Mouse (Mus musculus) CH12.LX (cell line): Measurements from ENCODE around the gene Trabd2b. TPM values are rescaled to one million over a fixed set of nuclear protein-coding genes. Genes with fewer than 3 reads are reported as not detected.

Experiments
- DNase-seq: peaks from one replicate; pipeline ENCODE4 v3.0.0-alpha.2; 2013; ENCODE audit errors: extremely low read depth
- H3K27ac ChIP-seq: 2 replicates; pipeline ENCODE4 v1.5.1; 2012; ENCODE audit warnings: low read depth, mild to moderate bottlenecking, control low read depth, moderate library complexity; ENCODE audit not compliant: insufficient read depth
- H3K27me3 ChIP-seq: replicated peaks from 2 replicates; pipeline ENCODE3; 2012; ENCODE audit warnings: inconsistent platforms
- H3K36me3 ChIP-seq, 2 experiments: replicated peaks in 1 of 2; 2 replicates each; pipeline versions ENCODE3 to v1.6.1; 2012; ENCODE audit warnings: inconsistent platforms in 1 of 2, low read length in 1 of 2, mild to moderate bottlenecking in 1 of 2, mixed read lengths in 1 of 2, moderate library complexity in 1 of 2; ENCODE audit not compliant: control insufficient read depth in 1 of 2, insufficient read depth in 1 of 2
- H3K4me1 ChIP-seq, 2 experiments: 2 replicates each; pipeline ENCODE4 v1.6.1; 2012; ENCODE audit warnings: inconsistent platforms in 1 of 2, moderate library complexity in 1 of 2; ENCODE audit not compliant: insufficient read depth in 2 of 2, control insufficient read depth in 1 of 2
- H3K4me2 ChIP-seq: 2 replicates; pipeline ENCODE4 v1.6.1; 2012; ENCODE audit warnings: low read depth, mild to moderate bottlenecking, control low read depth; ENCODE audit not compliant: poor library complexity, insufficient read depth, severe bottlenecking
- H3K4me3 ChIP-seq, 3 experiments: fragments of 150-350 bp in 1 of 3; sonication (generic) in 1 of 3; replicated peaks in 1 of 3; 2 replicates each; pipeline versions ENCODE3 to v1.5.1; 2011 to 2012; ENCODE audit warnings: low read depth in 2 of 3, low read length in 2 of 3, mild to moderate bottlenecking in 2 of 3, moderate library complexity in 2 of 3, control low read depth in 1 of 3, improper control_type of control experiment in 1 of 3, inconsistent platforms in 1 of 3, mixed read lengths in 1 of 3; ENCODE audit not compliant: poor library complexity in 1 of 3
- H3K79me2 ChIP-seq: replicated peaks from 2 replicates; pipeline ENCODE4 v1.6.1; 2012; ENCODE audit warnings: mild to moderate bottlenecking, moderate library complexity; ENCODE audit not compliant: control insufficient read depth, poor library complexity, insufficient read depth, severe bottlenecking; ENCODE audit errors: extremely low read depth
- H3K9ac ChIP-seq: 2 replicates; pipeline ENCODE4 v1.6.1; 2012; ENCODE audit warnings: low read depth, mild to moderate bottlenecking, control low read depth, moderate library complexity; ENCODE audit not compliant: insufficient read depth
- H3K9me3 ChIP-seq: replicated peaks from 2 replicates; pipeline ENCODE3; 2012; ENCODE audit warnings: low read length, inconsistent platforms, mixed read lengths
- CHD1 ChIP-seq: IDR thresholded peaks from 2 replicates; pipeline ENCODE4 v1.6.1; 2012; ENCODE audit warnings: low read depth, low read length, improper control_type of control experiment, inconsistent platforms
- E2F4 ChIP-seq: IDR thresholded peaks from 2 replicates; pipeline ENCODE4 v1.6.1; 2011; ENCODE audit warnings: low read depth, low read length, improper control_type of control experiment; ENCODE audit not compliant: insufficient replicate concordance
- EP300 ChIP-seq: IDR thresholded peaks from 2 replicates; pipeline ENCODE4 v1.6.1; 2011; ENCODE audit warnings: low read length, improper control_type of control experiment
- ETS1 ChIP-seq: conservative IDR thresholded peaks from 2 replicates; pipeline ENCODE4 v1.6.1; 2012; ENCODE audit warnings: low read depth, mild to moderate bottlenecking, inconsistent platforms, low read length, improper control_type of control experiment, moderate library complexity
- GABPA ChIP-seq: IDR thresholded peaks from 2 replicates; pipeline ENCODE4 v1.6.1; 2012; ENCODE audit warnings: low read depth, low read length, improper control_type of control experiment, inconsistent platforms; ENCODE audit not compliant: insufficient replicate concordance
- JUN ChIP-seq: IDR thresholded peaks from 2 replicates; pipeline ENCODE4 v1.6.1; 2011; ENCODE audit warnings: low read depth, mild to moderate bottlenecking, low read length, improper control_type of control experiment, moderate library complexity; ENCODE audit not compliant: insufficient read depth
- JUND ChIP-seq: conservative IDR thresholded peaks from 2 replicates; pipeline ENCODE4 v1.6.1; 2011; ENCODE audit warnings: low read depth, low read length, improper control_type of control experiment
- KAT2A ChIP-seq: IDR thresholded peaks from 2 replicates; pipeline ENCODE4 v1.6.1; 2012; ENCODE audit warnings: low read length, improper control_type of control experiment, inconsistent platforms; ENCODE audit not compliant: insufficient replicate concordance
- MAFK ChIP-seq: IDR thresholded peaks from 2 replicates; pipeline ENCODE4 v1.6.1; 2011; ENCODE audit warnings: low read length, improper control_type of control experiment; ENCODE audit not compliant: insufficient replicate concordance
- MAX ChIP-seq: IDR thresholded peaks from 2 replicates; pipeline ENCODE4 v1.6.1; 2011; ENCODE audit warnings: low read length, improper control_type of control experiment
- MAZ ChIP-seq: IDR thresholded peaks from 2 replicates; pipeline ENCODE4 v1.6.1; 2012; ENCODE audit warnings: low read depth, mild to moderate bottlenecking, inconsistent platforms, low read length, improper control_type of control experiment, moderate library complexity
- NRF1 ChIP-seq: IDR thresholded peaks from 2 replicates; pipeline ENCODE4 v1.6.1; 2014; ENCODE audit warnings: low read depth, mild to moderate bottlenecking, inconsistent platforms, low read length, improper control_type of control experiment, moderate library complexity
- PAX5 ChIP-seq: IDR thresholded peaks from 2 replicates; pipeline ENCODE4 v1.6.1; 2012; ENCODE audit warnings: low read length, inconsistent platforms, mixed read lengths
- POLR2AphosphoS2 ChIP-seq: IDR thresholded peaks from 2 replicates; pipeline ENCODE4 v1.6.1; 2011; ENCODE audit warnings: low read depth, low read length, improper control_type of control experiment
- RAD21 ChIP-seq: IDR thresholded peaks from 2 replicates; pipeline ENCODE4 v1.6.1; 2011; ENCODE audit warnings: low read depth, mild to moderate bottlenecking, low read length, improper control_type of control experiment, moderate library complexity
- RCOR1 ChIP-seq: conservative IDR thresholded peaks from 2 replicates; pipeline ENCODE4 v1.6.1; 2012; ENCODE audit warnings: low read depth, mild to moderate bottlenecking, inconsistent platforms, low read length, improper control_type of control experiment
- TBP ChIP-seq: conservative IDR thresholded peaks from 2 replicates; pipeline ENCODE4 v1.6.1; 2011; ENCODE audit warnings: low read depth, low read length, improper control_type of control experiment
- USF1 ChIP-seq: IDR thresholded peaks from 2 replicates; pipeline ENCODE4 v1.6.1; 2014; ENCODE audit warnings: low read depth, mild to moderate bottlenecking, inconsistent platforms, low read length, improper control_type of control experiment
- ZMIZ1 ChIP-seq: IDR thresholded peaks from 2 replicates; pipeline ENCODE4 v1.6.1; 2012; ENCODE audit warnings: low read depth, mild to moderate bottlenecking, inconsistent platforms, low read length, improper control_type of control experiment
- dilution Hi-C: fragments of 300-500 bp; cut with MboI; formaldehyde crosslinking; loops from 2 replicates; pipeline ENCODE4 v1.14.3; 2020; ENCODE audit warnings: low sequenced_read_pairs; ENCODE audit not compliant: extremely low pct_unique_long_range_greater_than_20kb, extremely low pct_ligation_motif_present
- in situ Hi-C: fragments of 300-500 bp; cut with MboI; formaldehyde crosslinking; loops from 3 replicates; pipeline ENCODE4 v1.14.3; 2019; ENCODE audit warnings: low sequenced_read_pairs, low pct_ligation_motif_present, low pct_unique_long_range_greater_than_20kb, mixed read lengths
- polyA plus RNA-seq: library from polyadenylated mRNA; unstranded; fragments of >175 nt; gene quantifications from 2 replicates; pipeline ENCODE4 v1.2.1, GENCODE M21; 2012; ENCODE audit warnings: low read depth; ENCODE audit not compliant: insufficient read length
- total RNA-seq, 2 experiments: library from RNA; depleted of rRNA; stranded (reverse); fragments of 300-350 nt in 1 of 2; fragments of >200 nt in 1 of 2; gene quantifications; 2 replicates each; pipeline ENCODE4 v1.2.3; 2012 to 2014

The Trabd2b gene
- total and polyA plus RNA-seq, 3 experiments, result not detected

GRCm38 (mm10) chr4:114495688-114496426, 89.3 kb downstream of the Trabd2b start:
- dilution Hi-C loops, result no loop called here
- Histone ChIP-seq H3K36me3 (no peaks in the 10 kb centered on the region), H3K9ac (no peak overlapping the region), H3K9me3 (no peaks in the 10 kb centered on the region), H3K27me3 (peaks cover 51% of the 10 kb centered on the region), H3K4me1 (no peaks in the 10 kb centered on the region), H3K4me3 (no peak overlapping the region), H3K27ac (no peak overlapping the region), H3K79me2 (no peaks in the 10 kb centered on the region), H3K4me2 (no peak overlapping the region)
- DNase-seq, result no peak
- TF ChIP-seq POLR2AphosphoS2 (no peak), MAX (no peak), TBP (no peak), CHD1 (no peak), RCOR1 (no peak), NRF1 (no peak), JUN (no peak), ZMIZ1 (no peak), RAD21 (no peak), EP300 (no peak), USF1 (no peak), ETS1 (no peak), GABPA (no peak), E2F4 (no peak), MAZ (no peak), MAFK (no peak), PAX5 (no peak), JUND (no peak)
- in situ Hi-C loops, result no loop called here

- no peak for TF ChIP-seq MAFK
- TF ChIP-seq RCOR1, result no peak
- no peak for TF ChIP-seq KAT2A
- no peak for TF ChIP-seq PAX5
- Histone ChIP-seq H3K27me3 (peaks cover 38% of the 10 kb centered on the region), H3K36me3 (no peaks in the 10 kb centered on the region), H3K4me1 (no peaks in the 10 kb centered on the region), H3K27ac (no peak overlapping the region), H3K9me3 (no peaks in the 10 kb centered on the region), H3K4me2 (no peak overlapping the region), H3K79me2 (no peaks in the 10 kb centered on the region), H3K4me3 (no peak overlapping the region), H3K9ac (no peak overlapping the region)
- DNase-seq, result no peak
- dilution Hi-C loops (no loop called here), in situ Hi-C loops (no loop called here)
Observed at GRCm38 (mm10) chr4:114499650-114500049, 93.1 kb downstream of the Trabd2b start.
